Mouse (Mus musculus) layer of hippocampus, adult 2 months (tissue): ENCODE measurements at regions not wholly inside any gene's neighbourhood (a gene's known extent, or its start where the extent isn't known, plus 50 kb on each side); places are given as distances from the start of the nearest gene placed in this dataset.

Experiments used
- DNase-seq, 2 experiments: peaks; one replicate each; pipeline ENCODE4 v3.0.0; 2022; ENCODE audit warnings: low spot score in 2 of 2
- H3K27ac ChIP-seq: fragments of 200-600 bp; 2 replicates; pipeline ENCODE4 v1.8.1; 2022
- H3K4me3 ChIP-seq: fragments of 200-600 bp; 2 replicates; pipeline ENCODE4 v1.8.1; 2022; ENCODE audit warnings: mild to moderate bottlenecking
- CTCF ChIP-seq: fragments of 200-600 bp; conservative IDR thresholded peaks from 2 replicates; pipeline ENCODE4 v1.8.1; 2022; ENCODE audit warnings: antibody characterized with exemption, mild to moderate bottlenecking, moderate library complexity

DNA sequence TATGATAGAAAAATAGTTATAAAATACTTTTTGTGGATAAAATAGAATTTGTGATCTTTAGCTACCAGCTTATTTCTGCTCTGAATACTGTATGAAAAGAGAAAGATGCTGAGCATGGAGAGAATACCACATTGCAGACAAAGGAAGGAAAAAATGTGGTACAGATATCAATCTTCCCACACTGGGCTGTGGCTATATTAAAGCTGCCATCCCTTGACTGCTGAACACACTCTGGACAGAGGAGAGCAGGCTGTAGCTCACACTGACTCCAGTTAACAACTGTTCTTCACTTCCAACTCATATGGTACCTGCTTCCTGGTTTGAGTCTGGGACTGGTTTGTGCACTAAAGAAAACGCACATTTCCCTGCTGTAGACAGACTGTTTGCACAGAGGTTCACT lies 76.7 kb upstream of the Try4 start:
- DNase-seq, result no peak
- no peak overlapping the region for H3K4me3 ChIP-seq
- no peak overlapping the region for H3K27ac ChIP-seq
- TF ChIP-seq CTCF, result no peak

DNA sequence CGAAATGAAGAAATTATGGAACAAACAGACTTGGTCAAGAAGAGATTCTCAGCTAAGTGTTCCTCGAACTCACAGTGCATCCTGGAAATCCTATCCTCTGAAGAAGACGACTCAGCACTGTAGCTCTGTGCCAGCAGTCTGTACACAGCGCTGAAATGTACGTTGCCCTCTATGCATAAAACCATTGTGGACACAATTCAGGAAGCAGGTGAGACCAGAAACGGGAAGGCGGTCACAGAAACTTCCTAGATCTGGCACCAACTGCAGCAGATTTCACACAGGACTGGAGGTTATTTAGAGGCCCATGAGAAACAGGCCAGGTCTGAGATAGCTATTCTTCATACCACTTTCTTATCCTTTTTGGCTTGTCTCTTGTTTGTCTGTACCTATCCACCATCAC lies 83.7 kb upstream of the Try4 start:
- TF ChIP-seq CTCF, result no peak
- no peak for DNase-seq
- Histone ChIP-seq H3K27ac (no peak overlapping the region), H3K4me3 (no peak overlapping the region)

DNA sequence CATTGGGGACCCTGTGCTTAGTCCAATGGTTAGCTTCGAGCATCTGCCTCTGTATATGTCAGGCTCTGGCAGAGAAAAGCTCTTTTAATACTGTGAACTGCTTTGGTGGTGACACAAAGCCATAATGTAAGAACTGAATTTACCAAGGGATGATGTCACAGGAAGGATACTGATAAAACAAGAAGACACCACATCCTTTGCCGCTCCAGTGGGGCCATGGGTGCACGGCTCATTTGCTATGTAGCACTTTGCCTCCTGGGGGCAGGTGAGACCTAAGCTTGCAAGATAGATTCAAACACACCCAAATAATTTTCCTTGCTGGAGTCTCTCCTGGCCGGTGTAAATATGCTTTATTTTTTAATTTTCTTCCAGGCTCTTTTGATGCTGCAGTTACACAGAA lies 86.2 kb upstream of the Try4 start:
- no peak for TF ChIP-seq CTCF
- DNase-seq, result no peak
- Histone ChIP-seq H3K27ac (no peak overlapping the region), H3K4me3 (no peak overlapping the region)

DNA sequence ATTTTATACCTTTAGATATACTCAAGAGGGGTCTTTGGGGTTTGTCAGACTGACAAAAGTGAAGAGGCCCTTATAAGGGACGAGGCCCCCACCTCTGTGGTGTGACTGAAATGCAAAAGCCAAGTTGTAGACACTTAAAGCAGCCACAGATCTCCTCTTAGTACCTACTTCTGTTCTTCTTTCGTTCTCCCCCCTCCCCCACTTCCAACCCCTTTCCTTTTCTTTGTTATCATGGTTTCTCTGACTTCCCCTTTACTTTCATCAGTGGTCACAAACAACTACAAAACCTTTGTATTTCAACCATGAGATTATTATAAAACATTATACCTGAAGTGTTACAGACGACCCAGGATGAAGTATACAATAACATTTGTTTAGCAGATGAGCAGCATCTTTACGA lies 96.2 kb upstream of the Try4 start:
- TF ChIP-seq CTCF, result no peak
- DNase-seq, result no peak
- Histone ChIP-seq H3K4me3 (no peak overlapping the region), H3K27ac (no peak overlapping the region)

DNA sequence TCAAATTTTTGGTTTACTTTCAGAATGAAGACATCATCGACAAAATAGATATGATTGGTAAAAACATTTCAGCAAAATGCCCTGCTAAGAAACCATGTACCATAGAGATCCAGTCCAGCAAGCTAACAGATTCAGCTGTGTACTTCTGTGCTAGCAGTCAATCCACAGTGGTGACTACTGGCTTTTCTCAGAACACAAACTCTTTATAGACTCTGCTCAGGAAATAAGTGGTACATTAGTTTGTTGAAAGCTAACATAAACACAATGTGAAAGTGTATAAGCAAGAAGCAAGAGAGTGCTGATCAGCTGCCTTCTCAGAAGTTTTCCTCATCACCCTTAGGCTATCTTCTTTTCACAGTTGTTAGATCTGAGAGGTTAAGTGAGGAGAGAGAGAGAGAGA lies 99.2 kb upstream of the Try4 start:
- DNase-seq, result no peak
- no peak overlapping the region for H3K27ac ChIP-seq

DNA sequence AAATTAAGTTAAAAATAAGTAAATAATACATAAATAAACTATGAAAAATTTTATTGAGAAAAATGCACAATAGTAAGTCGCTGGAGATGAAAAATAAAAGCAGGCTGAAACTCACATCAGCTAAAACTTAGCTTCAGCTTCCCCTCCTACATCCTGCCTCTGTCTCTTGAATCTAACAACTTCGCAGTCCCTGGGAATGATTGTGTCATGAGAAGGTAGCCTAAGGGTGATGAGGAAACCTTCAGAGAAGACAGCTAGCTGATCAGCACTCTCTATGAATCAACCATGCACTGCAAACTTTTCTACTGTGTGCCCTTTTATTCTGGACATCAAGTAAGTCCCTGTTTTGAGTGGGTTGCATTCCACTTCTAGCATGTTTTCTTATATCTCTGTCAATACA lies 99.8 kb upstream of the Try4 start:
- DNase-seq, result no peak
- Histone ChIP-seq H3K27ac (no peak overlapping the region), H3K4me3 (no peak overlapping the region)
- TF ChIP-seq CTCF, result no peak

More for the DNA sequence above, 99.2 kb upstream of the Try4 start:
- no peak overlapping the region for H3K4me3 ChIP-seq
- no peak for TF ChIP-seq CTCF

DNA sequence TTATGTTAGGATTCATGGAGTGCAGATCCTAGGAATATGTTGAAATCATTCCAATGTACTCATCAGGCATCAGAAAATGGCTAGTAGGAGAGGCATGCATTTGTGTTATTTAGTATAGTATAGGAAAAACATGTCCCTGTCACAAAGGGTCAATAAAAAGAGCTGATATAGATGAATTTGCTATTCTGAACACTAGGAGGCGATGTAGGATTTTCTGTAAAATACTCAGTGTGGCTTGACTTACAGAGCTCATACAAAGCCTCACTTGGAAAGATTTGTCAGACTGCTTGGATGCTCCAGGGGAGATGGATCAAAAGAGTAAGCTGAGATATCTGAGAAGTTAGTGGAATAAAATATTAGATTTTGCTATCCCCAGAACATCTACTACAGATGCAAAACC lies 107.6 kb upstream of the Try4 start:
- no peak overlapping the region for H3K27ac ChIP-seq
- TF ChIP-seq CTCF, result peak; percentile 75
- DNase-seq, result peak; percentile 7 to 11
- no peak overlapping the region for H3K4me3 ChIP-seq

DNA sequence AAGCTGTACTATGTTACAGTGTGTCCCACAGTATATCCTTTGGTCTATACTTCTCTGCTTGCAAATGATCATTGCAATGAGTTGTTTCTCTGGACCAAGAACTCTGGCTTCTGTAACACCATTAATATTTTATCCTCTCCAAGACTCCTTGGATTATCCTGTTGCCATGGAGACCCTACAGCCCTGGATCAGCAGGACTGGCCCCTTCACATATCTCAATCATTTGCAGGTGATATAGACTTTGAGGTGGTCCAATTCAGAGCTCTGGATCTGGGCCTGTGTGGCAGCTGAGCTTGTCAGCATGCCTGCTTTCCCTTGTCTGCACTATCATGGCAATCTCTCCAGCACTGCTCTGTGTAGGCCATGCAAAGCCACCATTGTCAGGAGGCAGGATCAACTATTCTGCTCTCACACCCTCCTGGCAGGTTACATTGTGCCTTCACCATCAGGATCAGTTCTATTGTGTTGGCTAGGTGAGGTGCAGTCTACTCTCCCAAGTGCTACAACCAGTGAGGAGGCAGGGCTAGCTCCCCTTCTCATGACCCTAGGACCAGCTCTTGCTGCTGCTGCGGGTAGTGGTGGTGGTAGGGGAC lies 110.2 kb upstream of the Try4 start:
- DNase-seq, result no peak
- no peak overlapping the region for H3K4me3 ChIP-seq
- no peak for TF ChIP-seq CTCF
- H3K27ac ChIP-seq, result no peak overlapping the region

DNA sequence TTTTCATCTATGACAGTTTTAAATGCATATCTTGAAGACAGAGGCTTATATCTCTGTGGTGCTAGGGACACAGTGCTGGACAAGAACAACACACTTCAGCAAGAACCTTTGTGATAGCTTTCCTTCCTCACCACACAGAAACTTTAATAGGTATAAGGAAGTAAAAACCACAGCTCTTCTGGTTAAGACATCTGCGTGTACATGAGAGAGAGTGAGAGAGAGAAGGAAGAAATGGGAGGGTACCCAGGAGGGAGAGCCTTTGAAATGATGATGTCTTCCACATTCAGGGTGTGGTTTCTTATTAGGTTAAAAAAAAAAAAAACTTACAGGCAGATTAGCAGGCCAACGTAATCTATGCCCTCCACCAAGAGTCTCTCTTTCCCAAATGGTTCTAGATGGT lies 113.2 kb upstream of the Try4 start:
- no peak overlapping the region for H3K4me3 ChIP-seq

DNA sequence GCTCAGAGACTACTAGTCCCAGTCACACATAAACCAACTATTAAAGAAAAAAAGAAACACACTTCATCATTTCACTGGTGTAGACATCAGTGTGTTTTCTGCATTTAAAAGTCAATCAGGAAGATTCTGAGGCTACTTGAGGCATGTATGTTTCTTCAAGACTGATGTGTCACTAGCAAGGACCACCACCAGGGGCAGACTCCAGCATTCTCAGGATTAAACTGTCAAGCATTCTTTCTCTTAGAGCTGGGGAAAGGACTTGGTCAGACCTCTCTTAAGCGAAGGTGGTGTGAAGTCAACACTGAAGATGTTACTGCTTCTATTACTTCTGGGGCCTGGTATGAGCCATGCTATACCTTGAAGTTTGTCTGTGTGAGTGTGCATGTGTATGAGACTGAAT lies 114.1 kb upstream of the Try4 start:
- Histone ChIP-seq H3K4me3 (no peak overlapping the region), H3K27ac (no peak overlapping the region)
- TF ChIP-seq CTCF, result peak; percentile 42
- DNase-seq, result no peak

More for the DNA sequence above, 113.2 kb upstream of the Try4 start:
- DNase-seq, result no peak
- H3K27ac ChIP-seq, result no peak overlapping the region
- TF ChIP-seq CTCF, result no peak

DNA sequence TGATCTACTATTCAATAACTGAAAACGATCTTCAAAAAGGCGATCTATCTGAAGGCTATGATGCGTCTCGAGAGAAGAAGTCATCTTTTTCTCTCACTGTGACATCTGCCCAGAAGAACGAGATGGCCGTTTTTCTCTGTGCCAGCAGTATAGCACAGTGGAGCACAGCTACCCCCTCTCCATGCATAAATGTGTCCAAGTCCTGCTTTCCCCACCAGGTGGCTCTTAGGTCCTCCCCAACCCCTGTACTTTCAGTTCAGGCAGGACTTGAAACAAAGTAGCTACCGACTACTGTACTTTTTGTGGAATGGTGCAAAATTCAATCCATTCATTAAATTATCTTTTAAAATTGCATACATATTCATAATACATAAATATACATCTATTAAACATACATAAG lies 123.2 kb upstream of the Try4 start:
- Histone ChIP-seq H3K27ac (no peak overlapping the region), H3K4me3 (no peak overlapping the region)
- DNase-seq, result no peak
- TF ChIP-seq CTCF, result no peak

DNA sequence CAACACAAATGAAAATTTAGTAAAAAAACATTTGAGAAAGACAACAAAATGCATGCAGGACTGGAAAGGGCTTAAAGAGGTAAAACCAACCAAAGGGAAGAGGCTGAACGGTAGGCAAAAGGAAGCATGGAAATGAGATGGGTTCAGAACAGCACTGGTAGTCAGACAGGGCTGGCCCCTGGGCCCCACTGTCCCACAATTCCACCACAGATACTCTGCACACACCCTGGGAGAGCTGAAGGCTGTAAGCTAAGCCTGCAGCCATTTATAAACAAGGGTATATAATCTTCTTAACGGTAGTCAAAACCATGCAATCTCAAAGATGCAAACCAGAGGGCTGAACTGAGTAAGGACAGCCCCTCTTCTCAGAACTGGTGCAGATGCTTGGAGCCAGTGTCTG lies 124.0 kb upstream of the Try4 start:
- no peak for DNase-seq
- Histone ChIP-seq H3K4me3 (no peak overlapping the region), H3K27ac (no peak overlapping the region)
- no peak for TF ChIP-seq CTCF

DNA sequence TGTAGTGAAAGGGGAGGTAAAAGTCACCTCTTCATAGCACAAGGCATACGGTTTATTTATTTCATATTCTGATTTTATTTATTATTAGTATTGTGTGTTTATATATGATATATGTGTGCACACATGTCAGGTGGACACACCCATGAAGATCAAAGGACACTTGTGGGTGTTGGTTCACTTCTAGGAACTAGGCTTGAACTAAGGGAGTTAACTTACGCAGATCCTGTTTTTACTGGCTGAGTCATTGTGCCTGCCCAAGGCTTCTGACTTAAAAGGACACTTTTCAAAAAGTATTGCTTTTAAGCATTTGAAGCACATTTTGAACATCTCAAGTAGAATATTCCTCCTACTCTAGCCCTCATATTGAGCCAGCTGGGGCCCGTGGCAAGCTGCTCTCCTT lies 124.9 kb upstream of the Try4 start:
- Histone ChIP-seq H3K27ac (no peak overlapping the region), H3K4me3 (no peak overlapping the region)
- TF ChIP-seq CTCF, result no peak

DNA sequence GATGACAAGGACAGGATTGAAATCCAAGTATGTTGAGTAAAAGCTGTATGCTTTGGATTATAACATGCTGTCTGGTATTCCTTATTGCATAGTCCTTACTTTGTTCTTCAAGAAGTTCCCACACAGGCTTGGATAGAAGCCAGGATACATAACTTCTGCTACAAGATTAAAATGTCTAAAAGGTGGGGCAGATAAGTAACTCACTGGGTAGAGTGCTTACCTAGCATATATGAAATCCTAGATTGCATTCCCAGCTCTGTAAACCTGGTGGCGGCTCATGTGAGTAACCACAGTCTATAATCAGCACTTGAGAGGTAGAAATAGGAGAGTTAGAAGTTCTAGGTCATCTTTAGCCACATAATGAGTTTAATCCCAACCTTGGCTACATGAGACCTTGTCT lies 126.0 kb upstream of the Try4 start:
- no peak for TF ChIP-seq CTCF
- Histone ChIP-seq H3K27ac (no peak overlapping the region), H3K4me3 (no peak overlapping the region)
- no peak for DNase-seq

More for the DNA sequence above, 124.9 kb upstream of the Try4 start:
- DNase-seq, result no peak

DNA sequence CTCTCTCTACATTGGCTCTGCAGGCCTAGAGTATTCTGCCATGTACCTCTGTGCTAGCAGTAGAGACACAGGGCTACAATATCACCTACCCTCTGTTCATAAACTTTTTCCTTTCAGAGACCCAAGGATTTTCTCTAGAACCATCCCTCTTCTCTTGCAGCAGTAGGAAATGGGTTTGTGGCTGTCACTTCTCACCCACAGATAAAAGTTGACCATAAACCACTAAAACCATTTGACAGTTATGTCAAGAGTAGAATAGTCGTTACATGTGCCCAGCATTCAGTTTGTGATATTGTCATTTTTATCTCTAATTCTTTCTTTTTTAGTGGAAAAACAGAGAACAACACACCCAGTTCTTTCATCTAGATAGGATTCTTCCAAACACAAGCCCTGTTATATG lies 128.2 kb upstream of the 2210010C04Rik start:
- DNase-seq, result no peak
- no peak for TF ChIP-seq CTCF
- H3K27ac ChIP-seq, result no peak overlapping the region
- no peak overlapping the region for H3K4me3 ChIP-seq
